Mouse (Mus musculus): Measurements from ENCODE around the gene Krtdap. TPM values are rescaled to one million over a fixed set of nuclear protein-coding genes. Genes with fewer than 3 reads are reported as not detected.
"Not testable (repeated sequence)": the region's sequence is repeated elsewhere in the genome, so short reads cannot be mapped to it uniquely, and the experiment has no call there.

Krtdap gene
- not detected in 2 replicates for polyA plus RNA-seq (2016; fragmentation: Nextera tagmentation; extraction: Ambion mirVana)

- Histone ChIP-seq H3K27ac (replicated peaks) (no peak within 1 kb of the TSS), H3K36me3 (no peaks in the 10 kb centered on the region), H3K4me3 (no peak within 1 kb of the TSS), H3K27me3 (no peaks in the 10 kb centered on the region), H3K9ac (replicated peaks) (no peak within 1 kb of the TSS), H3K9me3 (no peaks in the 10 kb centered on the region), H3K4me1 (0 out of 2 replicates have a peak, but pooled peaks cover 12% of the 10 kb centered on the region), H3K4me2 (replicated peaks) (no peak within 1 kb of the TSS)
- WGBS: 47% methylated on average over 15 of the region's 15 CpGs
- no peak for ATAC-seq (ENCODE audit: low FRiP score, low read depth)
These were observed at the start of gene Krtdap for GRCm38 (mm10) chr7:30787377-30788022. TSS of gene Krtdap (plus strand) at chr7:30787896.

DNA sequence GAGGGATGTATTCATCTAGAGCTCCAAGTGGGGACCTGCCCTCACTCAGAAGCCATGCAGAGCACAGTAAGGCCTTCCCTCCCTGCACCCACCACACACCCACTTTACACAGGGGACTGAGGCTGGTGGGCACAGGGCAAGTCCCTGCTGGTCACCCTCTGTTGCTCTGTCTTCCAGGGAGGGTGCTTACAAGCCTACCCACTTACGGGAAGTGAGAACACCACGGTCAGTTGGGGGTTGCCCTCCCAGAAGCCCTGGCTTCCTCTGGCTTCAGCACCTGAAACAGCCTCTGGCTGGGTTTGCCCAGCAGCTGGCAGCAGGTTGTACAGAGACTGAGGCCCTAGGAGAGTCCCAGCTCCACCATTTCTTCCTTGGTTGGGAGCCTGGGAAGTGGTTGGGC lies 45.1 kb upstream of the Krtdap start:
- ATAC-seq (ENCODE audit: low FRiP score, low read depth): not testable (repeated sequence)
- 89% methylated on average over 2 of the region's 2 CpGs for WGBS

GRCm38 (mm10) chr7:30743617-30744016 lies 44.1 kb upstream of the Krtdap start, which contains the start of gene Gapdhs:
TSS of gene Gapdhs (minus strand) at chr7:30743681.
- ATAC-seq (ENCODE audit: low FRiP score, low read depth); H3K4me1 ChIP-seq; H3K4me3 ChIP-seq; H3K27ac ChIP-seq (replicated peaks); H3K36me3 ChIP-seq; H3K4me2 ChIP-seq (replicated peaks); H3K9ac ChIP-seq (replicated peaks); H3K9me3 ChIP-seq; H3K27me3 ChIP-seq: not testable (repeated sequence)
- WGBS: 86% methylated on average over 1 of the region's 4 CpGs

More for the DNA sequence above, 45.1 kb upstream of the Krtdap start:
- not testable (repeated sequence) for H3K9me3 ChIP-seq; H3K4me3 ChIP-seq; H3K9ac ChIP-seq (replicated peaks); H3K27me3 ChIP-seq; H3K27ac ChIP-seq (replicated peaks); H3K4me2 ChIP-seq (replicated peaks); H3K4me1 ChIP-seq
- peaks cover 12% of the 10 kb centered on the region for H3K36me3 ChIP-seq

- whole genome bisulfite sequencing: 53% methylated on average over 4 of the region's 4 CpGs
- Histone ChIP-seq H3K9me3 (no peaks in the 10 kb centered on the region), H3K27me3 (no peaks in the 10 kb centered on the region), H3K4me2 (replicated peaks) (no peak overlapping the region), H3K27ac (replicated peaks) (no peak overlapping the region), H3K4me1 (no peaks in the 10 kb centered on the region), H3K9ac (replicated peaks) (no peak overlapping the region), H3K36me3 (peaks cover 5% of the 10 kb centered on the region), H3K4me3 (no peak overlapping the region)
- ATAC-seq (ENCODE audit: low FRiP score, low read depth): no peak
These were observed 43.6 kb upstream of the Krtdap start for GRCm38 (mm10) chr7:30744022-30744598.

DNA sequence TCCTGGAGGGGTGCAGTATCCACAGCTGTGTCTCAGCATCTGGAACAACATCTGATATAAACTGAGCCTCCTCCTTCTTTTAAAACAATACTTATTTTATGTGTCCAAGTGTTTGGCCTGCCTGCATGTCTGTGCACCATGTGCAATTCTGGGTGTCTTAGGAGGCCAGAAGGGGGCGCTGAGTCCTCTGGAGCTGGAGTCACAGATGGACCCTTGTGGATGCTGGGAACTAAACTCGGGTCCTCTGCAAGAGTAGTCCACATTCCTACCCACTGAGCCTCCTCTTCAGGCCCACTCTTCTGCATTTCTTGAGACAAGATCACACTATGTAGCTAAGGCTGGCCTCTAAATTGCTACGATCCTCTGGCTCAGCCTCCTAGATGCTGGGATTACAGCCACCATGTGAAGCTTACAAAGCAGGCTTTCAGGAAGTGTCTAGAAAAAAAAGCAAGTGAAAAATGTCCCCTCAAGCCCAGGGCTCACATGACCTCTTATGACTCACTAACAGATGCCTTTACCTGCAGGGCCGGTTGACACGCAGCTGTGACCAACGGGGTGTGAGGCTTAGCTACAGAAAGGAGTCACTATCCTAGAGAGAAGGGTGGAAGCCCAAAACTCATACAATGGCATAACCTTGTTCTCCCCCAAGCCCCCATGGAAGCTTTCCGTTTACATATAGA lies 40.0 kb upstream of the Krtdap start:
- no peaks in the 10 kb centered on the region for H3K36me3 ChIP-seq
- no peak for ATAC-seq (ENCODE audit: low FRiP score, low read depth)

GRCm38 (mm10) chr7:30749824-30750606 lies 37.7 kb upstream of the Krtdap start:
- H3K36me3 ChIP-seq: peaks cover 7% of the 10 kb centered on the region
- H3K9ac ChIP-seq (replicated peaks): no peak overlapping the region
- peaks cover 6% of the 10 kb centered on the region; the same call in 1 of the 2 replicates for H3K9me3 ChIP-seq
- no peak for ATAC-seq (ENCODE audit: low FRiP score, low read depth)
- no peaks in the 10 kb centered on the region for H3K27me3 ChIP-seq
- H3K4me2 ChIP-seq (replicated peaks): no peak overlapping the region
- no peak overlapping the region for H3K4me3 ChIP-seq
- WGBS: 92% methylated on average over 13 of the region's 13 CpGs
- H3K27ac ChIP-seq (replicated peaks): no peak overlapping the region
- no peaks in the 10 kb centered on the region for H3K4me1 ChIP-seq

More for the DNA sequence above, 40.0 kb upstream of the Krtdap start:
- Histone ChIP-seq H3K4me1 (no peaks in the 10 kb centered on the region), H3K9me3 (no peaks in the 10 kb centered on the region), H3K27ac (replicated peaks) (no peak overlapping the region), H3K27me3 (no peaks in the 10 kb centered on the region), H3K4me2 (replicated peaks) (no peak overlapping the region), H3K4me3 (no peak overlapping the region), H3K9ac (replicated peaks) (no peak overlapping the region)
- WGBS: 88% methylated on average over 7 of the region's 7 CpGs

DNA sequence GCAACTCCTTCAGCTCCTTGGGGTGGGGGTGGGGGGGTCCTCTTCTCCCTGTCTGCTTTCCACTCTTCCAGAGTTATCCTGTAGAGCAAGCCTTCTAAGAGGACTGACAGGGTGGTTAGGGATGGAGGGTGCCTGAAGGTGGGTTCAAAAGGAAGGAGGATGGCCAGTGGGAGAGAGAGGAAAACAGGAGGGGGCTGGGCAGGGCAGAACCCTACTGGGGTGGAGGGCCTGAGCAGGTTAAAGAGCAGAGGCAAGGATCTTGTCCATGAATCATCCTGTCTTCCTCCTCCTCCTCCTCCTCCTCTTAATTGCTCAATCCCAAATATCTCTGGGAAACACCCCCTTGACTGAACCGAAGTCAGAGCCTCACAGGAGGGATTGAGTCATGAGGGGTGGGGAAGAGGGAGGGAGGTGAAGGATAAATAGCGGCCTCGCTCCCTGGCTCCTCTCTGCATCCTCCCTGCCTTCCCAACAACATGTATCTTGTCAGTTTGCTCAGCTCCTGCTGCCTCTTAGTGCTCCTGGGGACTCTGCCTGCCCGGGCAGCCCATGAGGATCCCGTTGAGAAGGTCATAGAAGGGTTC lies 36.5 kb upstream of the Krtdap start, which contains the start of gene Sbsn:
Sbsn (plus strand) TSS at position 386 of the 584 bp plus-strand sequence.
- WGBS: 78% methylated on average over 4 of the region's 5 CpGs
- H3K4me1 ChIP-seq: no peaks in the 10 kb centered on the region
- peaks cover 9% of the 10 kb centered on the region; the same call in 1 of the 2 replicates for H3K9me3 ChIP-seq
- H3K4me3 ChIP-seq: no peak within 1 kb of the TSS
- no peak within 1 kb of the TSS for H3K27ac ChIP-seq (replicated peaks)
- no peaks in the 10 kb centered on the region for H3K27me3 ChIP-seq
- no peak within 1 kb of the TSS for H3K9ac ChIP-seq (replicated peaks)
- H3K4me2 ChIP-seq (replicated peaks): no peak within 1 kb of the TSS
- H3K36me3 ChIP-seq: peaks cover 19% of the 10 kb centered on the region
- no peak for ATAC-seq (ENCODE audit: low FRiP score, low read depth)

- H3K4me3 ChIP-seq: no peak overlapping the region
- 50% methylated on average over 3 of the region's 3 CpGs for WGBS
- no peak for ATAC-seq (ENCODE audit: low FRiP score, low read depth)
These were observed 30.7 kb upstream of the Krtdap start for GRCm38 (mm10) chr7:30757001-30757400.

DNA sequence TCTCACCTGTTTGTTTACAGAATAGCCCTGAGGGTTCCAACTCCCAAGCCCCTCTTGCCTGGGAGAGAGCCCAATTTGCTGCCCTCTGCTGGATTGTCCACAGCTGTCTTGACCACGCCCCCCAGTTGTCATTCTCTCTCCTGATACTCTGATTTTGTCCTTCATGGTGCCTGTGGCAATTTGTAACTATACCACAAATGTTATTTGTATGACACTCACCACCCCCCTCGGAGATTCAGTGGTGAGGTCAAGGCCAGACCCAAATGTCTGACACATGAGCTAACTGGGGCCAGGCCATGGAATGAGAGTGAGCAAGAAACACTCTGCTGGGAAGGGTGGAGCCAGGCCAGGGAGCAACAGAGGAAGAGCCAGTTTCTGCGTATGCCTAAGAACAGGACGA lies 28.8 kb upstream of the Krtdap start:
- ATAC-seq (ENCODE audit: low FRiP score, low read depth): no peak
- H3K4me3 ChIP-seq: no peak overlapping the region
- peaks cover 9% of the 10 kb centered on the region; the same call in 1 of the 2 replicates for H3K9me3 ChIP-seq
- peaks cover 5% of the 10 kb centered on the region for H3K27me3 ChIP-seq
- WGBS: 37% methylated on average over 4 of the region's 4 CpGs
- no peak overlapping the region for H3K27ac ChIP-seq (replicated peaks)
- H3K4me1 ChIP-seq: no peaks in the 10 kb centered on the region
- H3K4me2 ChIP-seq (replicated peaks): no peak overlapping the region
- no peak overlapping the region for H3K9ac ChIP-seq (replicated peaks)
- peaks cover 26% of the 10 kb centered on the region for H3K36me3 ChIP-seq

More at GRCm38 (mm10) chr7:30757001-30757400, 30.7 kb upstream of the Krtdap start:
- Histone ChIP-seq H3K9ac (replicated peaks) (no peak overlapping the region), H3K4me1 (no peaks in the 10 kb centered on the region), H3K36me3 (peaks cover 26% of the 10 kb centered on the region), H3K4me2 (replicated peaks) (no peak overlapping the region), H3K27ac (replicated peaks) (no peak overlapping the region), H3K9me3 (peaks cover 9% of the 10 kb centered on the region; the same call in 1 of the 2 replicates), H3K27me3 (no peaks in the 10 kb centered on the region)

DNA sequence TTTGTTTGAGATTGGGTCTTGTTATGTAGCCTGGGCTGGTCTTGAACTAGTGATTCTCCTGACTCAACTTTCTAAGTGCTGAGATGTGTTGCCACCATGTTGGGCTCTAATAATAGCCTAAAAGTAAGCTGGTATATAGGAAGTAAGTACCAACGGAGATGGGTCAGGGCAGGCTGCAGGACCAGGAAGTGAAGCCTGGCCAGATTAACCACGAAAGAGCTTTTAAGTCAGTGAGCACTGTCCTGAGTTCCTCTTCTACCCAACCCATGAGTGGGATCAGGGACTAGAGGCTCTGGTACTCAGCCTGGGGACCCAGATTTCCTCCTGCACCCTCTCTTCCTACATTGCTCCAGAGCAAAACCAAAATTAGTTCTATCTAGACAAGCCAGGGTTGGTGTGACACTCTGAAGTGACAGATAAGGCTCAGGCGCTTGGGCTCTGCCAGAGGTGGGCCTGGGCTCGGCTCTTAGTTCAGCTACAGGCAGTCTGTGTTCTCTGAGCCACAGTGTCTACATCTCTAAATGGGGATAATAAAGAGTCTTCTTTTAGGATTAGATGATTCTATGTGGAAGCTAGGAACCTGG lies 25.8 kb upstream of the Krtdap start:
- no peak overlapping the region for H3K4me2 ChIP-seq (replicated peaks)
- H3K27ac ChIP-seq (replicated peaks): no peak overlapping the region
- 81% methylated on average over 4 of the region's 4 CpGs for WGBS
- H3K27me3 ChIP-seq: peaks cover 7% of the 10 kb centered on the region
- 0 out of 2 replicates have a peak, but pooled peaks cover 1% of the 10 kb centered on the region for H3K36me3 ChIP-seq
- ATAC-seq (ENCODE audit: low FRiP score, low read depth): no peak
- no peak overlapping the region for H3K4me3 ChIP-seq
- H3K4me1 ChIP-seq: peaks cover 3% of the 10 kb centered on the region; the same call in 1 of the 2 replicates
- H3K9ac ChIP-seq (replicated peaks): no peak overlapping the region
- no peaks in the 10 kb centered on the region for H3K9me3 ChIP-seq

DNA sequence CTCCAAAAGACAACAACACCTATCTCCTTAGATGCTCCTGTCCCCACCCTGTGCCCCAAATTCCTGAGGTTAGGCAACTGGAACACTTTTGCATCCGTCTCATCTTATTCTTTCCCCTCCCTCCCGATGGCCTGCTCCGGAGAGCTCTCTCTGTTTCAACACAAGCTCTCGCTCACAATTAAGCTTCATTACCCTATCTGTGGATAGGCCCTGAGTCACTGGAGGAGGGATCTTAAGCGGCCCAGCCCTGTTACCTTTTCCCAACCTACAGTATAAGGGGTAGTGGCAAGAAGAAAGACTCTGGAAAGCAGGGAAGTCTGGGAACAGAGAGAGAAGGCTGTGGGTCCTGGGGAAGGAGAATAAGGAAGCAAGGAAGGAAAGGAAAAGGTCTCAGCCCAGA lies 24.2 kb upstream of the Krtdap start, which contains the start of gene Dmkn:
Dmkn (plus strand) TSS at position 301 of the 400 bp plus-strand sequence.
- Histone ChIP-seq H3K9me3 (no peaks in the 10 kb centered on the region), H3K9ac (replicated peaks) (no peak within 1 kb of the TSS), H3K27me3 (peaks cover 8% of the 10 kb centered on the region), H3K36me3 (no peaks in the 10 kb centered on the region), H3K4me3 (no peak within 1 kb of the TSS), H3K4me1 (peaks cover 3% of the 10 kb centered on the region; the same call in 1 of the 2 replicates), H3K27ac (replicated peaks) (no peak within 1 kb of the TSS), H3K4me2 (replicated peaks) (no peak within 1 kb of the TSS)
- no peak for ATAC-seq (ENCODE audit: low FRiP score, low read depth)
- 36% methylated on average over 5 of the region's 5 CpGs for WGBS
